Mouse (Mus musculus): ENCODE measurements around the gene Kmt2a.

The Kmt2a gene

GRCm38 (mm10) chr9:44879694-44880271, 1.3 kb downstream of the Kmt2a start:
- peak; percentile 10 for DNase-seq

- no peak for DNase-seq
Measured at GRCm38 (mm10) chr9:44878776-44879500, 2.2 kb downstream of the Kmt2a start.

GRCm38 (mm10) chr9:44877686-44878085, 3.4 kb downstream of the Kmt2a start:
- no peak for DNase-seq

GRCm38 (mm10) chr9:44875476-44875875, 5.6 kb downstream of the Kmt2a start:
- DNase-seq, result no peak

- no peak for DNase-seq
Measured at GRCm38 (mm10) chr9:44874198-44874597, 6.9 kb downstream of the Kmt2a start.

- DNase-seq, result no peak
Measured at GRCm38 (mm10) chr9:44873665-44874064, 7.4 kb downstream of the Kmt2a start.

GRCm38 (mm10) chr9:44868336-44869094, 12.6 kb downstream of the Kmt2a start:
- DNase-seq, result no peak

- no peak for DNase-seq
Measured at GRCm38 (mm10) chr9:44867664-44868063, 13.4 kb downstream of the Kmt2a start.

- DNase-seq, result no peak
Measured at GRCm38 (mm10) chr9:44866501-44867240, 14.4 kb downstream of the Kmt2a start.

- no peak for DNase-seq
Measured at GRCm38 (mm10) chr9:44861121-44861520, 20.0 kb downstream of the Kmt2a start.

GRCm38 (mm10) chr9:44858657-44859056, 22.4 kb downstream of the Kmt2a start:
- no peak for DNase-seq

- no peak for DNase-seq
Measured at GRCm38 (mm10) chr9:44857405-44857992, 23.6 kb downstream of the Kmt2a start.

- no peak for DNase-seq
Measured at GRCm38 (mm10) chr9:44855153-44855552, 25.9 kb downstream of the Kmt2a start.

GRCm38 (mm10) chr9:44847446-44847845, 33.6 kb downstream of the Kmt2a start:
- no peak for DNase-seq

GRCm38 (mm10) chr9:44841241-44841640, 39.9 kb downstream of the Kmt2a start:
- no peak for DNase-seq

- DNase-seq, result peak; percentile 84
Measured at GRCm38 (mm10) chr9:44836439-44836838, 44.7 kb downstream of the Kmt2a start.

GRCm38 (mm10) chr9:44832356-44832755, 48.7 kb downstream of the Kmt2a start:
- DNase-seq, result no peak

- DNase-seq, result no peak
Measured at GRCm38 (mm10) chr9:44830506-44830905, 50.6 kb downstream of the Kmt2a start.

- no peak for DNase-seq
Measured at GRCm38 (mm10) chr9:44828944-44829343, 52.2 kb downstream of the Kmt2a start.

GRCm38 (mm10) chr9:44826660-44827059, 54.4 kb downstream of the Kmt2a start:
- DNase-seq, result no peak

- no peak for DNase-seq
Measured at GRCm38 (mm10) chr9:44819920-44820827, 60.9 kb downstream of the Kmt2a start.

- DNase-seq, result no peak
Measured at GRCm38 (mm10) chr9:44817522-44817921, 63.6 kb downstream of the Kmt2a start.

Measured in right cerebral cortex, postnatal 4 days (tissue).